Mouse (Mus musculus) MEL (cell line): ENCODE measurements around the gene Hba-a1.
A peak's percentile ranks its signal among the peaks of the same experiment; 100 is the strongest.

Source experiments
- BHLHE40 ChIP-seq: IDR thresholded peaks from 2 replicates; pipeline ENCODE4 v1.6.1; 2012; ENCODE audit warnings: low read depth, mild to moderate bottlenecking, inconsistent platforms, low read length, improper control_type of control experiment, borderline replicate concordance
- CHD1 ChIP-seq: IDR thresholded peaks from 2 replicates; pipeline ENCODE4 v1.6.1; 2012; ENCODE audit warnings: low read depth, mild to moderate bottlenecking, inconsistent platforms, low read length, improper control_type of control experiment
- CTCF ChIP-seq, 3 experiments: IDR thresholded peaks in 2 of 3; conservative IDR thresholded peaks in 1 of 3; 2 replicates each; pipeline ENCODE4 v1.5.1; 2011 to 2012; ENCODE audit warnings: low read length in 3 of 3, low read depth in 2 of 3, mild to moderate bottlenecking in 2 of 3, improper control_type of control experiment in 1 of 3, inconsistent platforms in 1 of 3, mixed read lengths in 1 of 3, moderate library complexity in 1 of 3; ENCODE audit not compliant: control insufficient read depth in 1 of 3, insufficient read depth in 1 of 3, poor library complexity in 1 of 3, severe bottlenecking in 1 of 3
- GABPA ChIP-seq: IDR thresholded peaks from 2 replicates; pipeline ENCODE4 v1.6.1; 2012; ENCODE audit warnings: low read depth, mild to moderate bottlenecking, inconsistent platforms, low read length, improper control_type of control experiment, moderate library complexity
- MYC ChIP-seq: IDR thresholded peaks from 2 replicates; pipeline ENCODE4 v1.6.1; 2011; ENCODE audit warnings: low read depth, mild to moderate bottlenecking, low read length, improper control_type of control experiment, moderate library complexity
- NRF1 ChIP-seq: IDR thresholded peaks from 2 replicates; pipeline ENCODE4 v1.6.1; 2014; ENCODE audit warnings: low read depth, mild to moderate bottlenecking, inconsistent platforms, low read length, improper control_type of control experiment, moderate library complexity; ENCODE audit not compliant: poor library complexity, insufficient read depth, severe bottlenecking
- POLR2A ChIP-seq, 2 experiments: IDR thresholded peaks; 2 replicates each; pipeline ENCODE4 v1.6.1; 2011 to 2012; ENCODE audit warnings: low read length in 2 of 2, mild to moderate bottlenecking in 2 of 2, control low read depth in 1 of 2, improper control_type of control experiment in 1 of 2, low read depth in 1 of 2, moderate library complexity in 1 of 2; ENCODE audit not compliant: control insufficient read depth in 1 of 2, insufficient read depth in 1 of 2, poor library complexity in 1 of 2
- TAL1 ChIP-seq: IDR thresholded peaks from 2 replicates; pipeline ENCODE4 v1.6.1; 2012; ENCODE audit warnings: mild to moderate bottlenecking, inconsistent platforms, low read length, moderate library complexity, mixed read lengths
- ZKSCAN1 ChIP-seq: IDR thresholded peaks from 2 replicates; pipeline ENCODE4 v1.6.1; 2012; ENCODE audit warnings: low read depth, mild to moderate bottlenecking, inconsistent platforms, low read length, improper control_type of control experiment, moderate library complexity

GRCm38 (mm10) chr11:32256146-32256545 lies 27.2 kb upstream of the Hba-a1 start:
- TF ChIP-seq POLR2A (IDR thresholded peaks at IDR 0.05; ENCODE audit: control insufficient read depth in 1 of 2, insufficient read depth in 1 of 2, low read depth in 1 of 2, low read length in 2 of 2, poor library complexity in 1 of 2) (no peak), TAL1 (peak; percentile 85), ZKSCAN1 (no peak), CHD1 (no peak), CTCF (IDR thresholded peaks at IDR 0.05 in 2 of 3, conservative IDR thresholded peaks at IDR 0.05 in 1 of 3; ENCODE audit: control insufficient read depth in 1 of 3, insufficient read depth in 1 of 3, low read depth in 2 of 3, low read length in 3 of 3, poor library complexity in 1 of 3, severe bottlenecking in 1 of 3) (no peak), NRF1 (no peak), MYC (no peak), GABPA (no peak), BHLHE40 (no peak)
